Mouse (Mus musculus): Measurements from ENCODE around the gene Trim38. TPM values are rescaled to one million over a fixed set of nuclear protein-coding genes. Genes with fewer than 3 reads are reported as not detected.
A peak's percentile ranks its signal among the peaks of the same experiment; 100 is the strongest.
"Not testable (repeated sequence)": the region's sequence is repeated elsewhere in the genome, so short reads cannot be mapped to it uniquely, and the experiment has no call there.

Trim38 gene
- polyA plus RNA-seq (2014; fragmentation: Nextera tagmentation; extraction: Ambion mirVana): 0.18 TPM in 1 of 2 replicates, not detected in the other

DNA sequence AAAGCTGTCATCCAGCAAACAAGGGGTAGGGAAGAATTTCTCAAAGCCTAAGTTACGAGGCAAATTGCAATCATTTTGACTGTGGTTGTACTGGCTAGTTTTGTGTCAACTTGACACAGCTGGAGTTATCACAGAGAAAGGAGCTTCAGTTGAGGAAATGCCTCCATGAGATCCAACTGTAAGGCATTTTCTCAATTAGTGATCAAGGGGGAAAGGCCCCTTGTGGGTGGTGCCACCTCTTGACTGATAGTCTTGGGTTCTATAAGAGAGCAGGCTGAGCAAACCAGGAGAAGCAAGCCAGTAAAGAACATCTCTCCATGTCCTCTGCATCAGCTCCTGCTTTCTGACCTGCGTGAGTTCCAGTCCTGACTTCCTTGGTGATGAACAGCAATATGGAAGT lies at the start of gene Trim38:
Gene Trim38, plus strand, starts transcription at position 301 of the 400 bp plus-strand sequence.
- not testable (repeated sequence) for H3K4me2 ChIP-seq (ENCODE audit: low read depth, low read length); H3K4me1 ChIP-seq (ENCODE audit: control insufficient read depth, insufficient read depth, low read length); ATAC-seq (replicated peaks; ENCODE audit: insufficient number of reproducible peaks, low FRiP score, low TSS enrichment, low read depth); H3K9ac ChIP-seq (replicated peaks; ENCODE audit: low read length); H3K36me3 ChIP-seq (replicated peaks; ENCODE audit: control insufficient read depth, insufficient read depth, low read depth, low read length); H3K27me3 ChIP-seq (ENCODE audit: control insufficient read depth, insufficient read depth, low read length); H3K4me3 ChIP-seq (ENCODE audit: low read depth, low read length); DNase-seq (ENCODE audit: low spot score); H3K9me3 ChIP-seq (replicated peaks; ENCODE audit: control insufficient read depth, low read length); H3K27ac ChIP-seq (replicated peaks; ENCODE audit: low read depth, low read length)
- 82% methylated on average over 2 of the region's 2 CpGs for WGBS

DNA sequence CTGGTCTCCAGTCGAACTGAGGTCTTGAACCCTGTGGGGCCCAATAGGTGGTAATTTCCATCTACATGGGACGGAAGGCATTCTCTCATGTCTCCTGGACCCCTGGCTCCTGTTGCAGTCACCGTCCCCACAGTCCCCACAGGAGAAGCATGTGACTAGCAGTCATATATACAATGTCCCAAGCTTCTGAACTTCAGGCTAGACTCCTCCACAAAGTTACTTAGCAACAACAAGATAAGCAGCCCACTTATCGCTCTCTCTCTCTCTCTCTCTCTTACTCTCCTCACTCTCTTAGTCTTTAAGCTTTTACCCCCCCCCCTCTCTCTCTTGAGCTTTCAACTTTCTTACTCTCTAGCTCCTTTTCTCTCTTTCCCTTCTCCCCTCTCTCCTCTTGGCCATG lies 45.5 kb upstream of the Trim38 start:
- no peaks in the 10 kb centered on the region for H3K36me3 ChIP-seq (replicated peaks; ENCODE audit: control insufficient read depth, insufficient read depth, low read depth, low read length)
- H3K4me3 ChIP-seq (ENCODE audit: low read depth, low read length): no peak overlapping the region
- WGBS: 84% methylated on average over 4 of the region's 4 CpGs
- no peaks in the 10 kb centered on the region for H3K4me1 ChIP-seq (ENCODE audit: control insufficient read depth, insufficient read depth, low read length)
- H3K27me3 ChIP-seq (ENCODE audit: control insufficient read depth, insufficient read depth, low read length): no peaks in the 10 kb centered on the region
- no peak overlapping the region for H3K27ac ChIP-seq (replicated peaks; ENCODE audit: low read depth, low read length)
- H3K9me3 ChIP-seq (replicated peaks; ENCODE audit: control insufficient read depth, low read length): no peaks in the 10 kb centered on the region
- ATAC-seq (replicated peaks; ENCODE audit: insufficient number of reproducible peaks, low FRiP score, low TSS enrichment, low read depth) (no peak), DNase-seq (ENCODE audit: low spot score) (no peak)
- H3K4me2 ChIP-seq (ENCODE audit: low read depth, low read length): no peak overlapping the region
- H3K9ac ChIP-seq (replicated peaks; ENCODE audit: low read length): no peak overlapping the region

DNA sequence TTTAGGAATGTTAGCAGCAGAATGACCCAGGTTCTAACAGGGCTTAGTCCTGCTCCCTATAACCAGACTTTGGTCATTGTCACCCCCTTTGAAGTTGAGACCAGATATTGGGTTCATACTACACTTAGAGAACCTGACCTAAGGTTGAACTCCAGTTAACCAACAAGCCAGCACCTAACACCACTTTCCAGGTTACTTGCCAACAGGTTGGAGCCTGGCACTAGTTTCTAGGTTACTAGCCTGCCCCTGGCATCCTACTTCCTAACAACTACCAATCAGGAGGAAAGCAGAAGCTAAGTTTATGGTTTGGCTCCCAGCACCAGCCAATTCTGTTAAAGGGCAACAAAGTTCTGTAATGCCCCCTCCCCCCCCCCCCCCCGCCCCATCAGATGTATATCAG lies 44.5 kb upstream of the Trim38 start:
- Histone ChIP-seq H3K4me2 (ENCODE audit: low read depth, low read length) (no peak overlapping the region), H3K9ac (replicated peaks; ENCODE audit: low read length) (no peak overlapping the region), H3K4me3 (ENCODE audit: low read depth, low read length) (no peak overlapping the region), H3K9me3 (replicated peaks; ENCODE audit: control insufficient read depth, low read length) (no peaks in the 10 kb centered on the region), H3K27ac (replicated peaks; ENCODE audit: low read depth, low read length) (no peak overlapping the region), H3K36me3 (replicated peaks; ENCODE audit: control insufficient read depth, insufficient read depth, low read depth, low read length) (no peaks in the 10 kb centered on the region), H3K4me1 (ENCODE audit: control insufficient read depth, insufficient read depth, low read length) (no peaks in the 10 kb centered on the region), H3K27me3 (ENCODE audit: control insufficient read depth, insufficient read depth, low read length) (no peaks in the 10 kb centered on the region)
- WGBS: no CpG with 5 or more reads among the region's 1 CpGs
- ATAC-seq (replicated peaks; ENCODE audit: insufficient number of reproducible peaks, low FRiP score, low TSS enrichment, low read depth): no peak
- DNase-seq (ENCODE audit: low spot score): no peak

DNA sequence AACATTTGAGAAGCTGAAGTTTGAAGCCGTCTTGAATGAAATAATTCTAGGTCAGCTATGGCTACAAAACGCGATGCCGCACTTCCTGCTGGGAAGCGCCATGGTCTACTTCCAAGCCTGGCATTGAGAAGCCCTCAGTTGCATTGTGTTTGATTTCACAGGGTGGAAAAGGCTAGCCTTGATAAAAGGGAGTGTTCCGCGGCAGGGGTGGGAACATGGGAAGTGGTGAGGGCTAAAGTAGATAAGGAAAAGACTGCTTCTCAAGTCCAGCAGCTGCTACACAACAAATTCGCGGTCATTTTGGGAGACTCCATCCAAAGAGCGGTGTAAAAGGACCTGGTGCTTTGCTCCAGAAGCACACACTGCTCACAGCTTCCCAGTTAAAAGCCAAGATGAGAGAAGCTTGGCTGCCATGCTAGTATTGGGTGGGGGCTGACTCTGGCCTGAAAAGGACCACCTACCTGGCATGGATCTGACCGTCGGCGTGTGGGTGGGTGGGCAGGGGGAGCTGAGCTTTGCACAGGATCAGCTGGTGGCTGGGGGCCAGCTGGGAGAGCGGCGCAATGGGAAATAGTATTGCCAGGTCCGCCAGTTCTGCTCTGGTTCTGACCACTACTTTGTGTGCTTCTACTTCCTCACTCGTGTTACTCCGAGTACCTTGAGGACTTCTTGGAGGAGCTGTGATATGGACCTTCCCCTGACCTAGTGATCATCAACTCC lies 41.1 kb upstream of the Trim38 start:
- Histone ChIP-seq H3K4me3 (ENCODE audit: low read depth, low read length) (no peak overlapping the region), H3K4me1 (ENCODE audit: control insufficient read depth, insufficient read depth, low read length) (no peaks in the 10 kb centered on the region), H3K27ac (replicated peaks; ENCODE audit: low read depth, low read length) (no peak overlapping the region), H3K27me3 (ENCODE audit: control insufficient read depth, insufficient read depth, low read length) (no peaks in the 10 kb centered on the region), H3K9me3 (replicated peaks; ENCODE audit: control insufficient read depth, low read length) (no peaks in the 10 kb centered on the region), H3K9ac (replicated peaks; ENCODE audit: low read length) (no peak overlapping the region), H3K36me3 (replicated peaks; ENCODE audit: control insufficient read depth, insufficient read depth, low read depth, low read length) (no peaks in the 10 kb centered on the region), H3K4me2 (ENCODE audit: low read depth, low read length) (no peak overlapping the region)
- ATAC-seq (replicated peaks; ENCODE audit: insufficient number of reproducible peaks, low FRiP score, low TSS enrichment, low read depth) (no peak), DNase-seq (ENCODE audit: low spot score) (no peak)
- 87% methylated on average over 18 of the region's 18 CpGs for WGBS

DNA sequence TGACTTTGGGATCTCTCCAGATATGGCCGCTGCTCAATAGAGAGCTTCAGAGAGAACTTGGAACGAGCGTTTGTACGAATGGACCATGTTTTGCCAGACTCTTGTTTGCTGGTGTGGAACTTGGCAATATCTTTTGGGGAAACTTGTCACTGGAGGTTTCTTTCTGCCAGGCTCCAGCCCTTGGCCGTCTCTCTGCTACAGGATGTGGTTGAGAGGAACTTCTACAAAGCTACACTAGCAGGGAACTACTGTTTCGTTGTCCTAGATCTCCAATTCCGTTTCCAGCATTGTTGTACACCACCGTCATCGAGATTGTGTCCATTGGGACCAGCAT lies 40.6 kb upstream of the Trim38 start:
- 95% methylated on average over 9 of the region's 9 CpGs for WGBS
- DNase-seq (ENCODE audit: low spot score) (no peak), ATAC-seq (replicated peaks; ENCODE audit: insufficient number of reproducible peaks, low FRiP score, low TSS enrichment, low read depth) (no peak)
- Histone ChIP-seq H3K9me3 (replicated peaks; ENCODE audit: control insufficient read depth, low read length) (no peaks in the 10 kb centered on the region), H3K4me3 (ENCODE audit: low read depth, low read length) (no peak overlapping the region), H3K27ac (replicated peaks; ENCODE audit: low read depth, low read length) (no peak overlapping the region), H3K36me3 (replicated peaks; ENCODE audit: control insufficient read depth, insufficient read depth, low read depth, low read length) (no peaks in the 10 kb centered on the region), H3K27me3 (ENCODE audit: control insufficient read depth, insufficient read depth, low read length) (no peaks in the 10 kb centered on the region), H3K9ac (replicated peaks; ENCODE audit: low read length) (no peak overlapping the region), H3K4me1 (ENCODE audit: control insufficient read depth, insufficient read depth, low read length) (no peaks in the 10 kb centered on the region), H3K4me2 (ENCODE audit: low read depth, low read length) (no peak overlapping the region)

DNA sequence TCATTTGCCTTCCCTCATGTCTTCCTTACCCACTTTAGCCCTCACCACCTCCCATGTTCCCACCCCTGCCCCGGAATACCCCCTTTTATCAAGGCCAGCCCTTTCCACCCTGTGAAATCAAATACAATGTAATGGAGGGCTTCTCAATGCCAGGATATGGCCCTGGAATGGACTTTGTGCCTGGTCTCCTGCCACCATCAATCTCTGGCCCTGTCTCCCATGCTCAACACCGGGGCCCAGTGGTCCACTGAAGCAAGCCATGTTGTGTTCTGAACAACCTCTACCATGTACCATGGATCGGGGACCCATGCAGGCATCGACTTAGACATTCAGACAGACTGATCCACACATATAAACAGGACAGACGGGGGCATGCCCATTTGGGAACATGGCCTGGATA lies 40.0 kb upstream of the Trim38 start:
- Histone ChIP-seq H3K36me3 (replicated peaks; ENCODE audit: control insufficient read depth, insufficient read depth, low read depth, low read length) (no peaks in the 10 kb centered on the region), H3K27ac (replicated peaks; ENCODE audit: low read depth, low read length) (no peak overlapping the region), H3K4me1 (ENCODE audit: control insufficient read depth, insufficient read depth, low read length) (no peaks in the 10 kb centered on the region), H3K9ac (replicated peaks; ENCODE audit: low read length) (no peak overlapping the region), H3K4me3 (ENCODE audit: low read depth, low read length) (no peak overlapping the region), H3K9me3 (replicated peaks; ENCODE audit: control insufficient read depth, low read length) (no peaks in the 10 kb centered on the region), H3K4me2 (ENCODE audit: low read depth, low read length) (no peak overlapping the region), H3K27me3 (ENCODE audit: control insufficient read depth, insufficient read depth, low read length) (no peaks in the 10 kb centered on the region)
- DNase-seq (ENCODE audit: low spot score) (no peak), ATAC-seq (replicated peaks; ENCODE audit: insufficient number of reproducible peaks, low FRiP score, low TSS enrichment, low read depth) (no peak)
- WGBS: 91% methylated on average over 5 of the region's 5 CpGs

DNA sequence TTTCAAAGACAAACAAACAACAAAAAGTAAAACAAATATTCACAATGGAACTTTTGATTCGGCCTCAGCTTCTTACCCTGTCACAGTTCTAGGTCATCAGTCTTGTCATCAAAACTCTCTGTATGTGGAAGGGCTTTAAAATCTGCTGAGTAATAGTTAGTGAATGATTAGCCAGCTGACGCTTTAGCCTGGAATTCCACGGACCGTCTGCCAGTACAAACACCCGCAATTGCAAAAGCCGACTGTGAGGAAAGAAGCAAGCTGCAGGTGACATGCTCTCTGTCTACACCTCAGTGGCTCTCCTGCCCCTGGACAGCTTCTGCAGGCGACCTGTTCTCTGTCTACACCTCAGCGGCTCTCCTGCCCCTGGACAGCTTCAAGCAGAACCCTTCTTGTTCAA lies 39.2 kb upstream of the Trim38 start:
- WGBS: 53% methylated on average over 8 of the region's 8 CpGs
- DNase-seq (ENCODE audit: low spot score): no peak
- H3K27ac ChIP-seq (replicated peaks; ENCODE audit: low read depth, low read length): no peak overlapping the region

DNA sequence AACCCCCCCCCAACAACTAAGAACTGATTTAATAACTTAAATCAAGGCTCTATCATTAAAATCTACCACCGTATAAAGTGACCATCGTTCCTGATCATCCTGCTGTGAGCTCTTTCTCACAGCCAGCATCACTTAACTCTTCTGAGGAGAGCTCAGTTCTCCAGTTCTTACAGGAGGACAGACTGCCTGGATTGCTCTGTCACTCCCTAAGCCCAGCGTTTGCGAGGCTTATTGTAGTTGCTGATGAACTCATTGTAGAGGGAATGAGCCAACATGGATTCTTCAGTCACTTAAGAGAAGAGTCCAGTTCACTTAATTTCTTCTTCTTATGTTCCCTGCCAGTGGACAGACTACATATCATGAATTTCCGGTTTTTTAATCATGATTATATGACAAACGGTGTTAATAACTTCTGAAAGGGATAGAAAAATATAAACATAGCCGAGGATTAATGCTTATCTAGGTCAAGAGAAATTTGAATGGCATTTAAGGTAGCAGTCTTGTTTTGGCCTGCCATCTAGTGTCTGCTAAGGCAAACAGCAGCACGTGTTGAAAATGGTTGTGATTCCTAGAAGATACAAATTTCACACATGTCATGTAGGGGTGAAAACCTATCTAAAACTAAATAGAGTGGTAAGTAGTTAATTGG lies 37.4 kb upstream of the Trim38 start:
- no peaks in the 10 kb centered on the region for H3K27me3 ChIP-seq (ENCODE audit: control insufficient read depth, insufficient read depth, low read length)
- H3K4me1 ChIP-seq (ENCODE audit: control insufficient read depth, insufficient read depth, low read length): no peaks in the 10 kb centered on the region
- peak; percentile 70 for DNase-seq (ENCODE audit: low spot score)
- no peak for ATAC-seq (replicated peaks; ENCODE audit: insufficient number of reproducible peaks, low FRiP score, low TSS enrichment, low read depth)
- H3K4me3 ChIP-seq (ENCODE audit: low read depth, low read length): no peak overlapping the region
- H3K9me3 ChIP-seq (replicated peaks; ENCODE audit: control insufficient read depth, low read length): no peaks in the 10 kb centered on the region
- H3K9ac ChIP-seq (replicated peaks; ENCODE audit: low read length): no peak overlapping the region
- H3K4me2 ChIP-seq (ENCODE audit: low read depth, low read length): no peak overlapping the region
- H3K36me3 ChIP-seq (replicated peaks; ENCODE audit: control insufficient read depth, insufficient read depth, low read depth, low read length): no peaks in the 10 kb centered on the region
- no peak overlapping the region for H3K27ac ChIP-seq (replicated peaks; ENCODE audit: low read depth, low read length)
- 26% methylated on average over 8 of the region's 8 CpGs for WGBS

More for the DNA sequence above, 39.2 kb upstream of the Trim38 start:
- Histone ChIP-seq H3K36me3 (replicated peaks; ENCODE audit: control insufficient read depth, insufficient read depth, low read depth, low read length) (no peaks in the 10 kb centered on the region), H3K4me3 (ENCODE audit: low read depth, low read length) (no peak overlapping the region), H3K27me3 (ENCODE audit: control insufficient read depth, insufficient read depth, low read length) (no peaks in the 10 kb centered on the region), H3K9ac (replicated peaks; ENCODE audit: low read length) (no peak overlapping the region), H3K4me1 (ENCODE audit: control insufficient read depth, insufficient read depth, low read length) (no peaks in the 10 kb centered on the region), H3K4me2 (ENCODE audit: low read depth, low read length) (no peak overlapping the region), H3K9me3 (replicated peaks; ENCODE audit: control insufficient read depth, low read length) (no peaks in the 10 kb centered on the region)
- ATAC-seq (replicated peaks; ENCODE audit: insufficient number of reproducible peaks, low FRiP score, low TSS enrichment, low read depth): no peak
